Mouse (Mus musculus): ENCODE data around the gene Scfd2.

DNA sequence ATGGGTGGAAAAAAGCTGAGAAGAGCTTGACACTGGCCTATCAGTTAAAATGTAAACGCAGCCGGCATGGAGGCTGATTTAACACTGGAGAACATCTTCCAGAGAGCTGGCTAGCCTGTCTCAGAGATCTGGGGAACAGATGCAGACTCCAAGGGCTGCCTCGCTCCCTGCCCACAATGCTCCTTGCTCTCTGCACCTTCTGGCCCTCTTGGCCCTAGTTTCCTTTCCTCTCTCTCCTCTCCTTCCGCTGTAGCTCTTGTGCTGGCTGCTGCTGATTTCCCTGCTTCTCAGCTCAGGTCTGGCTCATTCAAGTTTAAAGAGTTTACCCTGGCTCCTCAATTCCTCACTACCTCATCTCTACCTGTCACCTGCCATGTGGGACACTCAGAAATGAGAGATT is 321.9 kb downstream of the Scfd2 start:
- no peak for TF ChIP-seq POLR2A (IDR thresholded peaks at IDR 0.05; ENCODE audit: borderline replicate concordance, extremely low read depth, low read depth, low read length)
- no peak for TF ChIP-seq CTCF (IDR thresholded peaks at IDR 0.05; ENCODE audit: insufficient read depth, low read length)
